Mouse (Mus musculus) mature B cell (primary cell): ENCODE data around the gene Ambp.

Experiments used
- in situ Hi-C: fragments of 300-500 bp; cut with MboI; formaldehyde crosslinking; loops from 2 replicates; pipeline ENCODE4 v1.14.3; 2019

The Ambp gene

DNA sequence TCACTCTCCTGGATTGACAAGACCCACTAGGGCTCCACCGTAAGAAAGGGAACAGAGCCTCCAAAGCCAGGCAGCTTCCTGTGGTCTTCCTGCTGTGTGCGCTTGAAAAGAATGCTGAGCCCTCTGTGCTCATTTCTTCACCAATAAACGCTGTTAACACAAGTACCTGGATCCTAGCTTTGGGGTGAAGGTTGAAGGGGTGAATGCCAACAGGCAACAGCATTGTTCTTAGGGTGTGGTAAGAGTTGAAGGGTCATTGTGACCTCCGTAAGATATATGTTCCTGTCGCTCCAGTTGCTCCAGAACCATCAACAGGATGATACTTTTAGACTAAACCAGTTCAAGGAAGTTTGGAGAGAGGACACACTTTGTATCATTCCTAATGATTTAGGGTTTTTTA is at the start of gene Ambp:
TSS of gene Ambp (minus strand) at position 101 of the 400 bp plus-strand sequence.
- in situ Hi-C loops: no loop called here

DNA sequence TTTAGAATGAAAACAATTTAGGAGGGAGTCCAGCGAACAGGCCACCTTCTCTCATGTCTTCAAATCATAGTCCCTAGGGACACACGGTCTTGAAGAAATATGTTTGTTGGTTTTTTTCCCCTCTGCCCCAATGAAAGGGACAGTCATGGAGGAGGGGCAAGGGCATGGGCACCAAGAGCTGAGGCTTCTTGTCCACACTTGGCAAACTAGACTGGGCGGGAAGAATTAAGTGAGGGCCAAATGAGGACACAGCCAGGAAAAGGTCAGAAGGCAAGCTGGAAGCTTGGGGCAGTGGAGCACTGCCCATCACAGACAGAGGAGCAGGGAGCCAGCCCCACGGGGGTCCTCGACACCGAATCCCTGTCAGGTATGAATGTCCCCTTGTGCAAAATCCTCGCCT is 49.3 kb upstream of the Ambp start:
- in situ Hi-C loops: no loop called here

DNA sequence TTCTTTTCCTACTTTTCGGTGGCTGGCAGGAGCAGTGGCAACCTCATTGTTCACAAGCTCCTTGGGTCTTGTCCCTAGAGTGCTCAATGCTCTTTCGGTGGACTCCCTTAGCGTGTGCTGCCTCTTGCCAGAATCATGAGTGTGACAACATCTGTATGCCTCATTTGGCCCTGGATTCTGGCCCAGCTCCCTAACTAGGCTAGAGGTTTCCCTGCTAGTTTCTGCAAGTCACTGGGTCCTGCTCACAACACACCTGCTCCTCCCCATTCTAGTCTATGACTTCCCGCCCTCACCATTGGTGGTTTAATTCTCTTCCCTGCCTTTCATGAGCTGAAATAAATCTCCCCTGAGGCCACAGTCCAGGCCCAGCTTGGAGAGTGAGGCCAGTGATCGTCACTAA is 44.8 kb upstream of the Ambp start:
- in situ Hi-C loops: no loop called here

DNA sequence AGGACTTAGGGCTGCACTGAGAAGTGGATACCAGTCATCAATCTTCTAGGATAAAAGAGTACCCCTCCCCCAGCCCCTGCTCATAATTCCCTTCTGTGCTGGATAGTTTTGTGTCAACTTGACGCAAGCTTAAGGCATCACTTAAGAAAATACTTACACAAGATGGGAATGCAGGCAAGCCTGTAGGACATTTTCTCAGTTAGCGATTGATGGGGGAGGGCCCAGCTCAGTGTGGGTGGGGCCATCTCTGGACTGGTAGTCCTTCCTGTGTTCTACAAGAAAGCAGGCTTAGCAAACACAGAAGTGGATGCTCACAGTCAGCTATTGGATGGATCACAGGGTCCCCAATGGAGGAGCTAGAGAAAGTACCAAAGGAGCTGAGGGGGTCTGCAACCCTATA is 39.8 kb upstream of the Ambp start:
- in situ Hi-C loops: no loop called here

DNA sequence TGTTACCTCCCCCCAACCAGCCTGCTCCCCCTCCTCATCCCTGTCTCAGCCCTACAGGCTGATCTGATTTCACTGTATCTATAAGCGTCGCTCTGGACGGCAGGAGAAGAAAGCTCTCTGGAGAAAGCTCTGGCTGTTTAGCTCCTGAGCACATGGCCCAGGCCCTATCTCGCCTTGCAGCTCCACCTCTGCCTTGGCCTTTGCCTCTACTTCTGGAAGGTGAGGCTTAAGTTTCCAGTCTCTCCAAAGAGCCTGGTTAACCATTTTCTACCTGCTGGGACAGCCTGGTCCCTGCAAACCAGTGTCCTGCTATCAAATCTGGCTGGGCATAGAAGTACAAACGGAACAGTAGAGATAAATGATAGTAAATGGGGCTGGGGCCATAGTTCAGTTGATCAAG is 37.0 kb upstream of the Ambp start:
- in situ Hi-C loops: no loop called here

DNA sequence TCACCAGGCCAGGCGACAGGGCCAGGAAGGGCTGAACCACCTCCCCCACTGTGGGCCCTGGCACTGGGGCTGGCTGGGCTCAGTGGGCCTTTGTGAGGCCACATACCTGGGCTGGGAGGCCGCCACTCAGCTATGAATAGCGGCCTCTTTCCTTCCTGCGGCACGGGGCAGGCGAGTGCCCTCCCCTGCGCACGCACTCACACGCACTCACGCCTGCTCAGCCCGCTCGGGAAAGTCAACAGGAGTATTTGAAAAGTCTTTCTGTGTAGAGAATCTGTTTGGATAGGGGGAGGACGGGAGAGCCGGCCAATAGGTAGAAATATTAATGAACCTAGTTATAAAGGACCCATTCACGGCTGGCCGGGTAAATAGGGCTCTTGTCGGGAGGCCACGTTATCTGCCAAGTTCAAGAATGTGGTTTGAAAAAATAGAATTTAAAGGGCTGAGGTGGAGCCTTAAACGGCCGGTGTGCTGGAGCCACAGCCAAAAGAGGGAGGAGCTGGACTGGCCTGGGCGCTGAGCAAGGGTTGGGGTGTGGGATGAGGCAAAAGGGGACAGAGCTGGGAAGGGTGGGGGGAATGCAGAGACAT is 31.8 kb upstream of the Ambp start:
- in situ Hi-C loops: loop anchor here (10.0 kb wide), 1 partner anchor 118 kb away; no protein-coding TSS in a partner anchor

DNA sequence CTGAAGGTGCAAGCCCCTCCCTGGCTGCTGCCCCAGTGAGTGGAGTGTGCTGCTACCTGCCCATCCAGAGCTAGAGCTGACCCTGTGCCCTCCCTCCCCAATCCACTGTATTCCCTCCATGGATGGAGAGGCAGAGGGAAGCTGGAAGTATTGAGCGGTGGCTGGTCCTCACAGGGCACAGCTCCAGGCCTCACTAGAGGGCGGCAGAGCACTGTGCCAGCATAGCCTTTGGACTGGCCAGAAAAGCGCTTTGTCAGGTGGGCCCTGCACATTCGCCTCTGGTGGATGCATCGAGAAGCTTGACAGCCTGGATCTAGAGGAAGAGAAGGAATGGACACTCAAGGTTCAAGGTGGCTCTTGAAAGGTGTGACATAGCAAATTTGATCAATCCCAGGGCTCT is 27.0 kb upstream of the Ambp start:
- in situ Hi-C loops: loop anchor here (10.0 kb wide), 1 partner anchor 123 kb away; no protein-coding TSS in a partner anchor

DNA sequence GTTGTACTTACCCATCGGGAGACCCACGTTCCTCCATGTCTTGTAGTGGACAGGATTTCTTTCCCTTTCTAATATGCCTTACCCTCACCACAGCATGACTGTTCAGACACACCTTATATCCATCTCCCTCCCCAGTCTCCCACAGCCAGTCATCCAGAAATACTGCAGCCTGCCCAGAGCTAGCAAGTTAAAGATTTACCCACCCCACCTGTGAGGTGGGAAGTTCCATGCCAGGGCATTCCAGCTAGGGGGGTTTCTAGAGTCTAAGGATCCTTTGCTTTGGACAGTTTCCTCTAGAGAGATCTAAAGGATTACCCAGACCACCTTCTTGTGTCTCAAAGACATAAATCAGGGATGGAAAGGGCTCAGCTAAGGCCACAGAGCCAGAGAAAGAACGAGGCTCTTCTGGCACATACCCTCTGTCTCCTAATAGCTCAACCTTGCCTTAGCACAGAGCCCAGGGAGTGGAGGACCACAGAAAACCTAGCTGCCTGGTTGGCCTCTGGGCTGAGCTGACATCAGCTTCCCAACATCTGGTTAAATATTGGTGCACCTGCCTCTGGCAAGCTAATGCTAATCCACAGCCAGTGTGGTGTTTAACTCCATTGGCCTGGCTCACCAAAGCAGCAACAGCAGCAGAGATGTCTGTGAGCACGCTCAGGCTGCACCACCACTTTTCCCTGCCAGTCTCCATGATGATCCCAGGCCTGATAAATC is 17.5 kb upstream of the Ambp start, which contains the start of gene Kif12:
TSS of gene Kif12 (minus strand) at position 163 of the 717 bp plus-strand sequence.
- in situ Hi-C loops: no loop called here

DNA sequence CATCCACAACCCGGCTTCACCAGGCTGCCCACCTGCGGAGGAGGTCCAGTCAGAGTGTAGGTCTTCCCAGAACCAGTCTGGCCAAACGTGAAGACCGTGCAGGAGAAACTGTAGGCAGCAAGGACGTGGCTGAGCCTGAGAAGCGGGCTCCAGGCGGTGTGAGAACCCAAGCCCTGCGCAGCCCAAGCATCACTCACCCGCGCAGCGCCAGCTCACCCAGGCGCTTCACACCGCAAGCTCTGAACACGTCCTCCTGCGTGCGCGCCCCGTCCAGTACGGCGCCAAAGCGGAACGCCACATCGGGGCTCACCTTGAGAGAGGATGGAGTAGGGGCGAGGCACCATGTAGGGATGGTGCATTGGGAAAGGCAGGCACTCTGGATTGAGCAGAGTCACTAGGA is 16.5 kb upstream of the Ambp start:
- in situ Hi-C loops: no loop called here

DNA sequence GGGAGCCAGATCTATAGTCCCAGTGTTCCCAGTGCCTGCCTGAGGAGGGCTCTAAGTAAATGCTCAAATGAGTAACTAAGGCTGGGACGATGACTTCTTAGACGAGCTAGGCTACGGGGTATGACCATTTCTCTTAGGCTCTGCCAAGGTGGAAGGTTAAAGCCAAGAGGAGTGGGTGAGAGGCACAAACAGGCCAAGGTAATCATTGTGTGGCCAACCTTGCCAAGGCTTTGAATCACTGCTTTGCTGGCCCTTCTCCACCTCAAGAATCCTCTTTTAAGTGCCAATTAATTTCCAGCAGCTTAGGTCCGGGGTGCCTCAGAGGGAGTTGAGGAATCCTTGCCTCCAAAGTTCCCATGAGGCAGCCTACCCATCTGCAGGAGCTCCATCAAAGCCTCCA is 15.5 kb upstream of the Ambp start:
- in situ Hi-C loops: no loop called here

DNA sequence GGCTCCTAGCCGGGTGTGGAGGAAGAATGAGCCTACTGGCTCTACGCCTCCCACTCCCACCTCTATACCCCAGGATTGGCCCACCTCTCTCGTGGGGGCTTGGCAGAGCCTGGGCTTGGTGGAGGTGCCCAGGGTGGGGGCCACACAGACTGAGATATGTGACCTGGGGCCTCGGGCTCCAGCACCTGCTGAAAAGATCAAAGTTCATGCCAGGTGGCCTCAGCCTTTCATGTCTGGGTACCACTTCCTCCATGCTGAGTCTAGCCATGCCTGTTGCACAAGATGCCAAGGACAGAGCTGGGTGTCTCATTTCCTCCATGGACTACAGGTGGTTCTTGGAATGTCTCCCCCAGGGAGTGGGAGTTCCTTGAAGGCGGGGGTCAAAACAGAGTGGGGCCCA is 11.7 kb upstream of the Ambp start:
- in situ Hi-C loops: no loop called here

DNA sequence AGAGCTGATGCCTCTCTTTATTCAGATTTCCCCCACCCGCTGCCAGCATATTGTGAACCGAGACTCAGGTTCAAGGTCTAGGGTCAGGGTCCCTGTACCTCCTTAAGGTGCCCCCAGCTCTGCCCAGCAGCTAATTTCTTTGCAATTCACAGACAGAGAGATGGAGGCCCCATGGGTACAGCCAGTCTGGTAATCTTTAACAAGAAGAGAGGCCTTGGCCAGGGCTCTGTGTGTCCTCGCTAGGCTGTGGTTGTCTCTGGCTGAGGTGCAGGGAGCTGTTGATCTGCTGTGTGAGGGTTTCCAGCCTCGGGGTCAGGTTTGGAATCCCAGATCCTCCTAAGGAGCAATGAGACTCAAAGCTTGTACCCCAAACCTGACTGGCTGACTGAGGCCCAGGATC is 11.0 kb upstream of the Ambp start:
- in situ Hi-C loops: no loop called here

DNA sequence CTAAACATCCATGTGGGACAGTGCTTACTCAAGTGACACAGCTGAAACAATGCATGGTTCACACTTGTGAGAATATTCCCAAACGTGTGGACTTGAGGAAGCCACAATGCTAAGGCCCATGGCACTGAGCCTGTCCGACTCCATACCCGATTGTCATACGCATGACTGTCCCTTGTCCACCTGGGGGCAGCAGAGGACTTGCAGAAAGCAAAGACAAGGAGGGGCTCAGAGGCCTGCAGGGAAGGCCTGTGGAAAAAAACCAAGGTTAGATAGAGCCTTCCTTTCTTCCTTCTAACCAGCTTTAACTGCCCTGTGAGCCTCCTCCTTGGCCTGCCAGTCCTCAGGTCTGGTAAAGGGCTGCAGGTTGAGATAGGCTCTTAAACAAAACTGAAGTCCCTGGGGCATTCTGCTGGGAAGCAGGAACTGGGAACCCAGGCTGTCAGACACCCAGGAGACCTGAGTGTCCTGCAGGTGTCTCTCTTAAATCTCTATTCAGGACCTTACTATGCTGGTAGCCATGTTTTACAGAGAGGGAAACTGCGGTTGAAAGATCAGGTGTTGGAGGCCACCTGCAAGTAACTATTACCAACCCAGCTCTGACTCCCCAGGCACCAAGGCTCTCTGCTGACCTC is 4.5 kb upstream of the Ambp start:
- in situ Hi-C loops: no loop called here

DNA sequence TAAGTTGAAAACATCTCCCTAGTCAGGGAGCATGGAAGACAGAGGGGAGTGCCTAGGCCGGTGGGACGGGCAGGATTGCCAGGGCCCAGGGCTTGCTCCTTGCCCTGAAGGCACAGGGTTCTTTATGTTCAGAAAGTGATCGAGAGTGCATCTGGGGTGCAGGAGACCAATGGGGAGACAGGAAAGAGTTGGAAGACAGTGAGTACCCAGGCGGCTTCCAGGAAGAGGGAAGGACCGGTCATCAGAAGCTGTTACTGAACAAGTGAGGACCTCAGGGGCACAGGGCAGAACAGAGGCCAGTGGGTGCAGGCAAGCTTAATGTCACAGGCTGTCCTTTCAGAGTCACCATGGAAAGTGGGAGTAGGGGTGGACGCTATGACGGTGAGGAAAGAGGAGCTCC is 3.6 kb upstream of the Ambp start:
- in situ Hi-C loops: no loop called here

DNA sequence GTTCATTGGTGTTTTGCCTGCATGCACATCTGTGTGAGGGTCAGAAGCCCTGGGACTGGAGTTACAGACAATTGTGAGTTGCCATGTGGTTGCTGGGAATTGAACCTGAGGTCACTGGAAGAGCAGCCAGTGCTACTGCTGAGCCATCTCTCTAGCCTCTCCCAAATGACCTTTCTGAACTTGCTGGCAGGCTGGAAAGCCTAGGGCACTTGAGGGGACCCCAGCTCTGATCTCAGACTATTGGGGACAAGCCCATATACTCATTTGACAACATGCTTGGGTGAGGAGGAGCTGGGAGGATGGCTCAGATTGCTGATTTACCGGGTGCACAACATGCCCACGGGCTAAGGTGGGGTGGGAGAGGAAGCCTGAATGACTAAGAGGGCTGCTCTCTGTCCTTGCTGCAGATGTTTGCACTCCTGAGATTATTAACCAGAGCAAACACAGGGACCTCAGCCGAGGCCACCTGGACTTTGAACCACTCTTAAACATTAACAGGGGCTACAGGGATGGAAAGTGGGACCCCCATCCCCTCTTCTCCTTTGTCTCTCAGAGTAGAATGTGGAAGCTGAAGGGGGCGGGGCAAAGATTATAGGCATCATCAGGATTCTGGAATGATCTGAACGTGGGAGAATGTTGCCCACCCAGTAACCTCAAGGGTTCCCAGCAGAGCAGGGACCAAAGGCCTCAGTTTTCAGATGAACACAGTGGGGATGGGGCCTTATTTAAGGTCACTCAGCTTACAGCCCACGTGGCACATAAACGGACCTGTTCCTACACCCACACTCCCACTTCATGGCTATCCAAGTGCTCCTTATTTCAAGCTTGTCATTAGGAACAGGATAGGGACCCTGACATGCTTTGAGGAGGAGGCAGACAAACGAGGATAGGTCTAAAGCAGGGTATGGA is 2.4 kb upstream of the Ambp start:
- in situ Hi-C loops: no loop called here

DNA sequence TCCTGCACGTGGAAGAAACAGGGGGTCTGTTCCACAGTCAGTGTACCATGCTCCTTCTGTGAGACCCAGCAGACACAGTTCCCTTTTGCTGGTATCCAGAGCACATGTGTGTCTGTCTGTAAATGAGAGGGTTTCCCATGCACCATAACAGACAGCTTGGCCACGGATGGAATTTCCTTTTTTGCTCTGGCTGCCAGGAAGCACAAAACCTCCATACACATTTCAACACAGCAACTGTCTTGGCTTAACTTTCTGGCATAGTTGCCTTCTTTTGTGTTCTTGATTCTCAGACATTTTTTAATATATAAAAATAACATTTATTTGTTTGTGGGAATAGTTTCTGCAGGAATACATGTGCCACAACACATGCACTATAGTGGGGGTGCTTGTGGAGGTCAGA is 997 bp upstream of the Ambp start:
- in situ Hi-C loops: no loop called here

DNA sequence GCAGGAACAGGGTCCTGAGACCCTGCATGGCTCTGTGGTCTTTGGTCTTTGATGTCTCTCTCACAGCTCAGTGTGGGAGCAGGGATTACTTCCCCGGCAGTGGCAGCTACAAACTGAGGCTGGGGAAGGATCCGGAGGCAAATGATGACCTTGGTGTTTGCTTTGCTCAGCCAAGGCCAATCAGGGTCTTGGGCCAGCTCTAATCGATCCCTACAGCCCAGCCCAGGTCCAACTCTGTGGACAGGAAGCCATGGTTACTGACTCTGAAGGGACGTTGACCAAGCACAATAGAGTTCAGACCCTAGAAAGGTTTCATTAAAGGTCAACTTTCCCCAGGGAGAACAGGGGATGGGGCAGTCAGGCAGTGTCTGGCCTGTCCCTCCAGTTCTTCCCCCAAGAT is 571 bp downstream of the Ambp start:
- in situ Hi-C loops: no loop called here

DNA sequence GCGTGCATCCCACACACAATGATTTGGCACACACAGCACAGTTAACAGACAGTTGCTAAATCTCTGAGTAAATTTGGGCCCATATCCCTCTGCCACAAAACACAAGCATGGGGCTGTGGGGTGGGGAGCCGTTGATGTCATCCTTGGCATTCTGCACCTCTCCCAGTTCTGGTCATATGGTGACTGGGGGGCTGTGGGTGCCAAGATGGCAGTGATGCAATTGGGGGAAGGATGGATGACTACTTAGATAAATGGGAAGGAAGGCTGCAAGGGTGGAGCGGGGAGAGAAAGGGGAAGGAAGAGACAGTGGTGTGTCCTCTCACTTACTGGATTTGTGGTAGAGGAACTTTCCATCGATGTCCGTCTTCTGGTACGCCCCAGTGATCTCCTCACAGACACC is 3.5 kb downstream of the Ambp start:
- in situ Hi-C loops: no loop called here

DNA sequence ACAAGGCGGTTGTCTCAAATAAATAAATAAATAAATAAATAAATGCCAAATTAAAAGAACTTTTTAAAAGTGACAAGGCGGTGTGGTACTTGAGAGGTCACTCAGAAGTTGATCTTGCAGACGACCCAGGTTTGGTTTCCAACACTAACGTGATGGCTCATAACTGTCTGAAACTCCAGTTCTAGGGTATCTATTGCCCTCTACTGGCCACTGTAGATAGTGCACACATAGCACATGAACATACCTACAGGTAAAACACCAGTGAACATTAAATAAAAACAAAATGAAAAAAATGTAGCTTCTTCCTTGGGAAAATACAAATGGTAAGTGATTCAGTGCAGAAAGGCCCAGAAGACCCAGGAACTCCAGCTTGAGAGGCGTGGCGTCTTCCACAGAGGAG is 7.3 kb downstream of the Ambp start:
- in situ Hi-C loops: no loop called here

DNA sequence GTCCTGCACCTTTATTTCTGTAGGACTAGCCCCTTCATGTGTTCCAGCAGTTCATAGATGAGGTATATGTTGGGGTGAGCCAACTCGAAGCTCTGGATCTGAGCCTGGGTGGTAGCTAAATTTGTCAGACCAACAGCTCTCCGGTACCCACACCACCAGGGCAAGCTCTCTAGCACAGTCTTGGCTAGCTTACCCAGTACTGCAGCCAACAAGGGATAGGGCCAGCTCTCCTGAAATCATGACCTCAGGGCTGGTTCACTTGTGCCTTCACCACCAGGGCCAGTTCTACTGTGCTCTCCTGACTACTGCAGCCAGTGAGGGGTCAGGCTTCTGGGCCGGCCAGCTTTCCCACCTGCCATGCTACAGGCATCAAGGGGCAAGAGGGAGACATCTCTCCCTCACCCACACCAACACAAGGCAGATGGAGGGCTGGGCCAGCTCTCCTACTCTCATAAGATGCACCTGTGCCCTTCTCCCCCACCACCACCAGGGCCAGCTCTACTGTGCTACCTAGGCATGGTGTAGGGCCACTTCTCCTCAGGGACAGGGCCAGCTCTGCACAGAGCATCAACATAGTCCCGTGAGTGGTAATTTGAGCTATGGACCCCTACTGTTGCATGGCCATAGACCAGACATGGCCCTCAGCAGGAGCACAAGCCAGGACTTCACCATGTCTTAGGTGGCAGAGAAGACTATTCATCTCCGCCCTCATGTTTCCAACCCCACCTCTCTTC is 24.5 kb downstream of the Ambp start:
- in situ Hi-C loops: no loop called here

DNA sequence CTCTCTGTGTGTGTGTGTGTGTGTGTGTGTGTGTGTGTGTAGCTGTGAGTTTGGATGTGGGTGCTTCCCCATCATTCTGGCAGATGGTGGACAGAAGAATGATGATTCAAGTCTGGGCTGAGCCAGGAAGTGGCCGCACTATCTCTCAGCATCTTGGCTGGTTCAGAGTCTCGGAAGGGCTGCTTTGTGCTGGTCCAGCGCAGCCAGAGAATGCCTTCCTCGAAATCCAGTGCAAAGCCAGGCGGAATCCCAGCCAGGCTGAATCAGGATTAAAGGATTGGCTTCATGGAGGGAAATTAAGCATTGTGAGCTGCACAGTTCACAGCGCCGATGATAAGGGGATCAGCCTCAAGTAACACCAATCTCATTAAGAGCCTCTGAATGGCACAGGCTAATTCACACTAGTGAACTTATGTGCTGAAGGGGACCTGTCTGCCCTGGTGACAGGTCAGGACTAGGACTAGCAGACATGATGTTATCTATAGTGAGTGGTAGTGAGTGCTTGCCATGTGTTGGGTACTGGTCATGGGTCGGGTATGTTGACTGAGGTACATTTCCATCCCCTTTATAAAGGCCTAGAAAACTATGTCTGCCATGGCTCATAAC is 29.6 kb downstream of the Ambp start:
- in situ Hi-C loops: no loop called here
